Mouse (Mus musculus): ENCODE results near the gene Ak3.

The Ak3 gene

DNA sequence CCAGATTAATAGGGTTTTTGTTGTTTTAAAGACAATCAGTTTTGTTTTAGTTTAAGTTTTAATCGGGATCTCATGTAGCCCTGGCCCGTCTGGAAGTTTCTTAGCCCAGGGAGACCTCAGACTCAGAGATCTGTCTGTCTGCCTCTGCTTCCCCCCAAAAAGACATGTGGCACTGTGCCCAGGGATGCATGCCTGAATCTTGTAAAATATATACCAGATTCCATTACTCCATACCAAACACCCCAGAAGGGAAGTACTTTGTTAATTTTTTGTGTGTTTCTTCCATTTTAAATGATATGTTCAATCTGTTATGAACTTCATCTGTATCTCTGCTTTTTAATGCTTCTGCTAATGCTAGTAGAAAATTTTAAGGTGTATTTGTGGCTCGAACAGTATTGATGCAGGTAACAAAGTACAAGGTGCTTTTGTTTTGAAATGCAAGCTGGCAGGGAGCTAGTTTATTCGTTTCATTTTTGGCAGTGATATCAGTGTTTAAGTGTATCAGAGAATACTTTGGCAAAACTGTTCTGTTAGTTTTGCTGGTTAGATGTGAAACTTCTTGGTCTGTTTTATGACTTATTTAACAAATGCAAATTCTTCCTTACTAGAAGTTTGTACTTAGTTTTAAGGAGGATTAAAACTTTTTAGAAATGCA lies 49.7 kb downstream of the Ak3 start:
- in situ Hi-C loops (cut with MboI, MseI): no loop called here

DNA sequence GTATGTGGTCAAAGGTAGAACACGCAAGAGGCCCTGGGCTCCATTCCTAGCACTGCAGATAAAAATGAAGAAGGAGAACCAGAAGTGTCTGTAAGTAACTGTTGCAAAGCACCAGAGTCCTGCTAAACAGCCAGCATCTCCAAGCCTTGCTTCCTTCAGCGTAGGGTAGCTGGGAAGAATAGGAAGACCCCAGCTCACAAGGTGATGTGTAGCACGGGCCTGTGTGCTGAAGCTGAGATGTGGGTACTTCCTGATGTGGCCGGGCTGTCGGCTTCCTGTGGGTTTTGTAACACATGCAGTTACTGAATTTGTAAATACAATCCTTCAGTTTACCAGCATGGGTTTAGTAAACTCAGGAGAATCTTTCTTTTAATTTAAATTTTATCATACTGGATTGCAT lies 52.4 kb downstream of the Ak3 start:
- in situ Hi-C loops (cut with MboI, MseI): no loop called here

DNA sequence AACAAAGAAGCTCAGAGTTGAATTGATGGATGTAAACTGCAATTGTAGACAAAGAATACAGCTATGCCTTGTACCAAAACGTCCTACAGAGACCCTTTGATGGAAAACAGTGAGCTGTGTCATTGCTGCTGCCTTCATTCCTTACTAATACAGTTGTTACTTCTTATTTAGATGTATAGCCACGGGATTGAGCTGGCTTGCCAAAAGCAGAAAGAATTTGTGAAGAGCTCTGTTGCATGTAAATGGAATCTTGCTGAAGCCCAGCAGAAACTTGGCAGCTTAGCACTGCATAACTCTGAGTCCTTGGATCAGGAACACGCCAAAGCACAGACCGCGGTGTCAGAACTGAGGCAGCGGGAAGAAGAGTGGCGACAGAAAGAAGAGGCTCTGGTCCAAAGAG lies 52.9 kb downstream of the Ak3 start:
- in situ Hi-C loops (cut with MboI, MseI): no loop called here

DNA sequence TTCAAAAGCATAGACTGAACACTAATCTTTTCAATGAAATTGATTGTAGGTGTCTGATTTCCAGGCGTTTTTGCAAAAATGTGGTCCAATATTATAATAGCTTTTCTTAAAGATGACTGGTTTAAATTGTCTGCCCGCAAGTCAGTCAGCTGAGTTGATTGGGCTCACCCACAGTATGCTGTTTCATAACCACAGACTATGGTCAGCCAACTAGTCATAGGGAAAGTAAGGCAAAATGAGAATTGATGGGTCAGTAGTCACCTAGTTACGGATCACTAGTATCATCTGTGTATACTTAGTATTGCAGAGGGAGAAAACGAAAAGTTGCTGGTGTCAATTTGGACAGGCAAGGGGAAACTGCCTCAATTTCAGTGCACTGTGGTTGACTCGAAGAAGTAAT lies 56.4 kb downstream of the Ak3 start:
- in situ Hi-C loops (cut with MboI, MseI): no loop called here

DNA sequence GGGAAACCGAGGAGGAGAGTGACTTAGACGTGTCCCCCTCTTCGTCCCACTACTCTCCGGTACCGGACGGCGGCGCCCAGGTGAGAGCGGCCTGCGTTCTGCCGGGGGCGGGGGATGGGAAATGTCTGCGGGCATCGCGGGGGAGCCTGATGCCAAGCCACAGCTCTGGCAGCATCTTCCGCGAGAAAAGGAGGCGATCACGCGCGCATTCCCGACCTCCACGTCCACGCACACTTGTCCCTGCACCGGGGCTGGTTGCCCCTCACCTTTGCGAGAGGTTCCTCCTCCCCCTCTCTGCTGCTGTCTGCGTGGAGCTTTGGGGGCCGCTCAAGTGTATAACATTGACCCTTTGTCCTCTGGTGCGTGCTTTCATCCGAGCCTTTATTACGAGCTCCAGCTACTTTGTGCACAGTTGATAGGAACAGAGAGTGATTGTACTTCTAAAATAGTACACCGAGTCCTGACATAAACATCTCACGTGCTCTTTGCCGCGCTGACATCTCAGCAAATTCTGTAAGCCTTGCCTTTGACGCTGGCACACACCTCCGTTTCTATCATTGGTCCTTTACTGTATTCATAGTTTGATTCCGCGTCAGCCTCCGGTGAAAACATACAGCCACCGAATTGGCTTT lies 57.1 kb downstream of the Ak3 start:
- in situ Hi-C loops (cut with MboI, MseI): no loop called here

DNA sequence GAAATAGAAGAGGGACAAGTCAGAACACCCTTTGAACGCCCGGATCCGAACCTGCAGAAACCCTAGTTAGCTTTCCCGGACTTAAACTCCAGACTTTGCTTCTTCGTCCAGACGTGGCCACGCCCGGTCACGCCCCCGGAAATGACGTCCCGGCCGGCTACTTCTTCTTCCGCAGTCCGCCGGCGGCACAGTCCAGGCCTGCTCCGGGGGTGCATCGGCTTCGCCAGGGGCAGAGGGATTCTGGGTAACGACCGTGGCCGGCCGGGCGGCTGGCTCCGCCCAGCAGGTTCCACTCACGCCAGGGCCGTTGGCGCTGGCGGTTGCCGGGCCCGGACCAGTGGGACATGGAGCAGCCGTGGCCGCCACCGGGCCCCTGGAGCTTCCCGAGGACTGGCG lies 57.6 kb downstream of the Ak3 start, which contains the start of gene Cdc37l1:
Gene Cdc37l1, plus strand, starts transcription at position 159 of the 396 bp plus-strand sequence.
- in situ Hi-C loops (cut with MboI, MseI): no loop called here

DNA sequence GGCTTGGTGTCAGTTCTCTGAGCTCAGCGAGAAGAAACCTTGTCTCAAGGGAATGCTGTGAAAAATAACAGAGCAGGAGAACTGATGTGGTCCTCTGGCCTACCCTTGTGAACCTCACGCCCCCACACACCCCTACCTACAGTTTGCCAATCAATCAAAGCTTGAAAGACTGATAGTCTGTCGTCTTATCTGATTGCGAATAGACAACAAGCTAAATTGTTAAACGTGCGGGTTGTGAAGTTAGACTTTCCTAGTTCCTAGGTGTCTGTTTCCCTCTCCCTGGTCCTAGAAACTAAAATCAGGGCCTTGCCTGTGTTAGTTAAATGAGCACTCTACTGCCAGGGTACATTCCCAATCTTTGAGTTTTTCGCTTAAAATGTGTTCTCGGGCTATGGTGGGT lies 58.2 kb downstream of the Ak3 start:
- in situ Hi-C loops (cut with MboI, MseI): no loop called here

DNA sequence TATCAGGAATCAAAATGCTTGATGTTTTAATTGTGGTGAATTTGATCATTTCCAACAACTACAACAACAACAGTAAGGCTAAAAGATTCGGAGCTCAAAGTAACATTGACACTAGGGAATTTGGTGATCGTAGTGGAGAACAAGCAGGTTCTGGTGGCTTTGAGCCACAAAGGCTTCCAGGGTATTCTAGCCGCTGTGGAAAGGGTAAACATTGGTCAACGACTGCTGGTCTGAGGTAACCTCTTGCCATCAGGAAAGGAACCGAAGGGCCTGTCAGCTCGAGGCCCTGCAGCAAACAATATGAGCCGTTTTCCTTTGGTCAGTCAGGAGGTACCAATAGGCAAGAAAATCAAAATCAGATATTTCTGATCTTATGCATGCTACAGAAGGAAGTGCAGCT lies 65.1 kb downstream of the Ak3 start:
- in situ Hi-C loops (cut with MboI, MseI): no loop called here

DNA sequence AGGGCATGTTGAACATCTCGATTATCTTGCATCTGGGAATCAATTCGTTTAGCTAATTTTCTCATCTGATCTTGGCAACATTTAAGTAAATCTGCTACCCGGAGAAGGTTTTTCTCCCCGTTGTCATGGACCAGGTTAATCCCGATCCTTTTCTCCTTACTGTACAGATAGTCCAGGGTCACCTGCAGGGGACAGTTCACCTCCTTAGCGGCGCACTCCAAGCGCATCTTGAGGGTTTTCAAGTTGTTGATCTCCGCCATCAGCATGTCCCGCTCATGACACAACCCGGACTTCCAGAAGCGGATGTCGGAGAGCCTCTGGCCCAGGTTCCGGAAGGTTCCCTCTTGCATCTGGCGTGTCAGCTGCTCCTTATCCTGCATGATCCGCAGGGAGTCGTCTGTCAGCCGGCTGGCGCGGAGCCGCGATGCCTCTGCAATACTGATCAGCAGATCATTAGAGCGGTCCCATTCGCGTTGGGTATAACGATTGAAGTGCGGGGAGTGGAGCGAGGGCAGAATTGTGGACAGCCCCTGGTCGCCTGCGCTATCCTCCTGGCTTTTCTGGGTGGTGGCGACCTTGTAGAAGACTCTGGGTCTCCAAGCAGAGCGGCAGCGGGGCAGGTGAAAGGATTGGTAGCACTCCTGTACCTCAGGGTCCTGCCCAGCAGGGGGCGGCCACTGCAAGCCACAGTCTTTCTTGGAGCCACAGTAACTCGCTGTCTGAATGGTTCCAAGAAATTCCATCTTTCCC lies 72.7 kb downstream of the Ak3 start:
- in situ Hi-C loops (cut with MboI, MseI): no loop called here
